Mouse (Mus musculus) erythroblast, embryonic 14.5 days (primary cell): ENCODE measurements around the gene Sf3b3.

Experiments
- GATA1 ChIP-seq: IDR thresholded peaks from 2 replicates; pipeline ENCODE4 v1.6.1; 2012; ENCODE audit warnings: low read length, inconsistent platforms, mixed read lengths
- TAL1 ChIP-seq: IDR thresholded peaks from 3 replicates; pipeline ENCODE4 v1.6.1; 2012; ENCODE audit warnings: low read length, inconsistent platforms, mixed read lengths

DNA sequence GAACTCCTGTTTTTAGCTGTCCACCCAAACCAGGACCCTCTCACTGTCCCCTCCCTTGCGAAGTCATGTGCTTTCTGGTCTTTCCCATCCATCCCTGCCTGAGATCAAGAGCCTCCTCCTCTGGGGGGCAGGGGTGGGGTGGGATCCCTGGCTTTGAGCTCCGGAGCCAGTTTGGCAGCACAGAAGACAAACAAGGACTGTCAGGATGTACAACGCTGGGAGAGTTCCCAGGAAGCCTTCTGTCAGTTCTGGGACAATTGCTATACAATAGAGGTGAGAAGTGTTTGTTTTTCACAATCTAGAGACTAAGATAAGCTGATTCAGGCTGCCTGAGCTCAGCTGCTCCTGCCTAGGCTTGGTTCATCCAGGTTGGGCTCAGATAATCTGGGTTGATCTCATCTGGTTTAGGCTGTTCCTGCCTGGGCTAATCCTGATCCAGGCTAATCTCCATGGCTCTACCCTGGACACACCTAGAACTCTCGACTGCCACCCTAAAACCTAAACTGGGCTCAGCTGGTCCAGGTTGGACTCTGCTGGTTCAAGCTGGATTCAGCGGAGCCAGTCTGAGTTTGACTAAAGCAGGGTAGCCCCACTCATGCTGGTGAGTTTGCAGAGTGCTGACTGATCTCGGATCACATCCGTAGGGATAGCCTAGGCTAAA is 86.2 kb downstream of the Sf3b3 start:
- no peak for TF ChIP-seq GATA1
- TF ChIP-seq TAL1, result no peak
